Mouse (Mus musculus): ENCODE results near the gene Tnik. TPM values are rescaled to one million over a fixed set of nuclear protein-coding genes. Genes with fewer than 3 reads are reported as not detected.
A peak's percentile ranks its signal among the peaks of the same experiment; 100 is the strongest.

Gene Tnik
- total RNA-seq, 2 experiments from 2014 or later, result 195 to 212 TPM

- intact Hi-C loops (cut with DNase I), result no loop called here
- DNase-seq (ENCODE audit: low spot score in 2 of 2), result no peak
These were observed 77.1 kb downstream of the Tnik start for GRCm38 (mm10) chr3:28340071-28340470.

- DNase-seq (ENCODE audit: low spot score in 2 of 2), result no peak
- intact Hi-C loops (cut with DNase I), result no loop called here
These were observed 80.2 kb downstream of the Tnik start for GRCm38 (mm10) chr3:28343204-28343603.

GRCm38 (mm10) chr3:28343661-28344060, 80.6 kb downstream of the Tnik start:
- intact Hi-C loops (cut with DNase I), result no loop called here
- peak in 1 of 2 experiments; percentile 42 for DNase-seq (ENCODE audit: low spot score in 2 of 2)

GRCm38 (mm10) chr3:28345446-28345845, 82.4 kb downstream of the Tnik start:
- intact Hi-C loops (cut with DNase I), result no loop called here
- no peak for DNase-seq (ENCODE audit: low spot score in 2 of 2)

- DNase-seq (ENCODE audit: low spot score in 2 of 2), result no peak
- intact Hi-C loops (cut with DNase I), result no loop called here
These were observed 82.9 kb downstream of the Tnik start for GRCm38 (mm10) chr3:28345961-28346360.

- intact Hi-C loops (cut with DNase I), result no loop called here
- no peak for DNase-seq (ENCODE audit: low spot score in 2 of 2)
These were observed 83.5 kb downstream of the Tnik start for GRCm38 (mm10) chr3:28346476-28346875.

GRCm38 (mm10) chr3:28348746-28349145, 85.7 kb downstream of the Tnik start:
- intact Hi-C loops (cut with DNase I), result no loop called here
- DNase-seq (ENCODE audit: low spot score in 2 of 2), result no peak

- intact Hi-C loops (cut with DNase I), result no loop called here
- DNase-seq (ENCODE audit: low spot score in 2 of 2), result no peak
These were observed 87.3 kb downstream of the Tnik start for GRCm38 (mm10) chr3:28350147-28350801.

GRCm38 (mm10) chr3:28358391-28358790, 95.4 kb downstream of the Tnik start:
- intact Hi-C loops (cut with DNase I), result no loop called here
- DNase-seq (ENCODE audit: low spot score in 2 of 2), result no peak

GRCm38 (mm10) chr3:28359138-28359537, 96.1 kb downstream of the Tnik start:
- no peak for DNase-seq (ENCODE audit: low spot score in 2 of 2)
- intact Hi-C loops (cut with DNase I), result no loop called here

GRCm38 (mm10) chr3:28361056-28361455, 98.0 kb downstream of the Tnik start:
- intact Hi-C loops (cut with DNase I), result no loop called here
- no peak for DNase-seq (ENCODE audit: low spot score in 2 of 2)

GRCm38 (mm10) chr3:28363441-28364125, 100.6 kb downstream of the Tnik start:
- DNase-seq (ENCODE audit: low spot score in 2 of 2), result no peak
- intact Hi-C loops (cut with DNase I), result no loop called here

GRCm38 (mm10) chr3:28368746-28369145, 105.7 kb downstream of the Tnik start:
- no peak for DNase-seq (ENCODE audit: low spot score in 2 of 2)
- intact Hi-C loops (cut with DNase I), result no loop called here

- intact Hi-C loops (cut with DNase I), result no loop called here
- no peak for DNase-seq (ENCODE audit: low spot score in 2 of 2)
These were observed 106.3 kb downstream of the Tnik start for GRCm38 (mm10) chr3:28369266-28369665.

- DNase-seq (ENCODE audit: low spot score in 2 of 2), result peak in 1 of 2 experiments; percentile 51
- intact Hi-C loops (cut with DNase I), result no loop called here
These were observed 106.7 kb downstream of the Tnik start for GRCm38 (mm10) chr3:28369698-28370097.

- DNase-seq (ENCODE audit: low spot score in 2 of 2), result no peak
- intact Hi-C loops (cut with DNase I), result no loop called here
These were observed 108.6 kb downstream of the Tnik start for GRCm38 (mm10) chr3:28371583-28371982.

GRCm38 (mm10) chr3:28372459-28372858, 109.4 kb downstream of the Tnik start:
- intact Hi-C loops (cut with DNase I), result no loop called here
- peak in 1 of 2 experiments; percentile 35 for DNase-seq (ENCODE audit: low spot score in 2 of 2)

- intact Hi-C loops (cut with DNase I), result no loop called here
- no peak for DNase-seq (ENCODE audit: low spot score in 2 of 2)
These were observed 111.9 kb downstream of the Tnik start for GRCm38 (mm10) chr3:28374738-28375510.

- intact Hi-C loops (cut with DNase I), result no loop called here
- no peak for DNase-seq (ENCODE audit: low spot score in 2 of 2)
These were observed 117.2 kb downstream of the Tnik start for GRCm38 (mm10) chr3:28380224-28380623.

- no peak for DNase-seq (ENCODE audit: low spot score in 2 of 2)
- intact Hi-C loops (cut with DNase I), result no loop called here
These were observed 120.6 kb downstream of the Tnik start for GRCm38 (mm10) chr3:28383526-28384126.
